Mouse (Mus musculus) MEL-GATA-1-ER (cell line): Measurements from ENCODE around the gene Olfr608.
"Not testable (repeated sequence)": the region's sequence is repeated elsewhere in the genome, so short reads cannot be mapped to it uniquely, and the experiment has no call there.

Experiments
- DNase-seq: peaks from one replicate; pipeline ENCODE4 v3.0.0-alpha.2; 2012; ENCODE audit warnings: low read depth; ENCODE audit errors: extremely low read depth

The Olfr608 gene

DNA sequence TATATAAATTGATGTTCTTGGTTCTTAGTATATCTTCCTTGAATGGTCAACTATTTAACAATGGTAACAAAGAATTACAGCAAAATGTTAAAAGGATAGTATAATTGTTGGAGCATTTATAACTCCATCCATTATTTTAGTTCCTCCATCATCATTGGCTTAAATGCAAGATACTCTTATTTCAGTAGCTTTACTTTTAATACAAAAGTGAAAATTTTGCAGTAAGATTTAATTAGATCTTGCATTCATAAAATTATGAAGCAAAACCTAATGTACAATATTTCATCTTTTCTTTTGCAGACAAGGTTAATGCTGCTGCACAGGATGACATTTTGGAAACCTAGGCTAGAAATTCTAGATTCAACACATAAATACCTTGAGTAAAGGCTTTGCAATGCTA is at the start of gene Olfr608:
Gene Olfr608, plus strand, starts transcription at position 301 of the 400 bp plus-strand sequence.
- no peak for DNase-seq

DNA sequence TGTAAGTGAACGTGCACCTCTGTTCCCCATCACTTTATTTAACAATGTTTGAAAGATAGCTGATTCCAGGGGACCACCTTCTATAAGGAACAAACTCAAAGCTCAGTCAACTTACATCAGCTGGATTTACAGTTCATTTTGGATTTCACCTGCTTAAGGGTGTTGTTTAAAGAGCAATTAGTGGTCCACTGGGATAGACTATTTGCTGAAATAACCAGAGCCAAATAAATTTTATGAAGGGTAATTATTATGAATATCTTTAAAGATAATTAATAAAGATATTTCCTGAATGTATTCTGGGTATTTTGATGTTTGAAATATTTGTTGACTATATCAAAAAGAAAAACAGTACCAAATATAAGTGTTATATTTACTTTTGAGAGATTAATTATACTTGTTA is 24.3 kb upstream of the Olfr608 start, which contains the start of gene Olfr605:
Gene Olfr605, minus strand, starts transcription at position 101 of the 400 bp plus-strand sequence.
- no peak for DNase-seq

GRCm38 (mm10) chr7:103448746-103449145 is 20.9 kb upstream of the Olfr608 start, which contains the start of gene Olfr606:
Gene Olfr606, plus strand, starts transcription at chr7:103449046.
- no peak for DNase-seq

DNA sequence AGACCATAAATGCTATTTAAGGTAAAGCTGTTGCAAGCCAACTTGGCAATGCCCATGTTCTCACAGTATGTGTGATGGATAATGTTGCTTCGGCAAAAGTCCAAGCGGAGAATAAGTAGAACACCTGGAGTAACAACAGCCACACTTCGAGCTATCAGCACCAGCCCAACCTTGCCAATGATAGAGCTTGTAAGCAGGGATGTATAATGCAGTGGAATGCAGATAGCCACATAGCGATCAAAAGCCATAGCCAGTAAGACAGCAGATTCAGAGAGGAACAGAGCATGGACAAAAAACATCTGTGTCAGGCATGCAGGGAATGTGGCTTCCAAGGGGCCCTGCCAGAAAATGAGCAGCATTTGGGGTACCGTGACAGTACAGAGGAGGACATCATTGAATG is 9.1 kb upstream of the Olfr608 start:
- no peak for DNase-seq

DNA sequence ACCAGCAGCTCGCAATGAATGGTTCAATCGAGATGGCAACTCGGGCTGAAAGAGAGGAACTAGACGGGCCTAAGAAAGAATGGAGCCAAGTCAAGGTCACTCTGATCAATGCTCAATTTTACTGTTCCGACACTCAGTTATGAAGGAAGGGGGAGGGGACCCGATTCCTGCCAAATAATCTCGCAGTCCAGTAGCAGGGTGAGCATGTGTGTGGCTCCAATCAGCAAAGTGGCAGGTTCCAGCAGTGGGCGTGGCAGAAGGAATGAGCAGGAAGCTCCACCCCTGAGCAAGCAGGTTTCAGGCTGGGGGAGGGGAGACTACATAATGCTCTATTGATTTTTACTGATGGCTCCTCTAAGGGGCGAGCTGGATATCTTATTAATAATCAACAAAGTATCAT is 7.4 kb downstream of the Olfr608 start:
- DNase-seq: not testable (repeated sequence)

- no peak for DNase-seq
Observed at GRCm38 (mm10) chr7:103497962-103498361, 28.3 kb downstream of the Olfr608 start, which contains the start of gene Olfr609. Gene Olfr609, minus strand, starts transcription at chr7:103498062.

DNA sequence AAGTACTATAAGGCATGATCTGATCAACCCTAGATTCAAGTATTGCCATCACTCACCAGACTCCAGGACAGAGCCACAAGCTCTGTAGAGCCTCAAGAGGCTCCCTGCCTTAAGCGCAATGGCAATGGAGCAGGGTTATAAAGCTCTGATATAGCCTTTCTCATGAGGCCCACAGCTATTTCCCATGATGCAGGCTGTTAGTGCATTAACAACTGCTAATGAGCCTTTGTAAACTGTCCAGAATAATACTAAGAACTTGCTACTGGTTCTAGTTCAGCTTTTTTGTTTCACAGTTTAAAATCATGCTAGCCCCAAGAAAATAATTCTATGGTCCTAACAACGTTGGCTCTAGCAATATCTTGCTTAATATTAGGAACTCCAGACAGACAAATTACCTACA is 42.3 kb downstream of the Olfr608 start, which contains the start of gene Olfr610:
Gene Olfr610, minus strand, starts transcription at position 101 of the 400 bp plus-strand sequence.
- no peak for DNase-seq

DNA sequence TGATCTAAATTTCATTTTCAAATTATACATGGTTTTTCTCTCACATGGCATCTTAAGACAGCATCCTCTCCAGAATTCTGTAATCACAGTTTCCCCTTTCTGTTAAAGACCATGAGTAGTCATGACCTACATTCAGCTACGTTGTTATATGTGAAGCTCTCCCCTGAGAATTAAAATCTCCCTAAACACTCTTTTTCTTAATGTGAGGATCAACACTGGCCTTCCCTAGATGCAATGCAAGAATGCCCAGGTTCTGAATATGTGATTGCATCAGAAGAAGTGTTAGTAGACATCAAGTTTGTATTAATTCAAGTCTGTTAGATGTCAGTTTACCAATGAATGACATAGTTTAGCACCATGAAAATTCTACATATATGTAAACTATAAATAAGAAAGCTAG is 51.1 kb downstream of the Olfr608 start, which contains the start of gene Olfr611:
Gene Olfr611, minus strand, starts transcription at position 101 of the 400 bp plus-strand sequence.
- not testable (repeated sequence) for DNase-seq
